Comparison of ENCODE assay signal across 14 mouse cellular contexts in genomic region chr1:64658876-64659275, GRCm38 (mm10). TPM values are rescaled to one million over a fixed set of nuclear protein-coding genes. Genes with fewer than 3 reads are reported as not detected.
DNase-seq lines count a peak whose midpoint lies in the region; TF ChIP-seq lines count a peak whose summit lies in the region.
"Had no signal": no experiment of that assay in that cellular context is flagged by ENCODE, and none has a peak within 500 bp of the region (broad histone marks: within the 10 kb centered on the region; RNA-seq: fewer than 3 reads in every experiment).

No protein-coding gene starts in this region.

- no peak for TF ChIP-seq CTCF in heart, adult 2 months (IDR thresholded peaks at IDR 0.05)
- TF ChIP-seq CTCF in testis, adult 2 months (IDR thresholded peaks at IDR 0.05; ENCODE audit: control insufficient read depth, insufficient read depth, insufficient replicate concordance, low read depth, low read length), result no peak
- TF ChIP-seq CTCF in left cerebral cortex, adult 2 months (IDR thresholded peaks at IDR 0.05), result no peak

- H3K79me2 ChIP-seq in heart, adult 2 months (replicated peaks; ENCODE audit: control insufficient read depth, insufficient read depth, low read length), result no peaks in the 10 kb centered on the region

- no peak for TF ChIP-seq POLR2A in heart, adult 2 months (IDR thresholded peaks at IDR 0.05; ENCODE audit: insufficient read depth, low read depth, low read length)
- no peak for TF ChIP-seq POLR2A in testis, adult 2 months (IDR thresholded peaks at IDR 0.05; ENCODE audit: control insufficient read depth, low read depth, low read length)

- no peaks in the 10 kb centered on the region for H3K36me3 ChIP-seq in heart, adult 2 months (ENCODE audit: control insufficient read depth, insufficient read depth, low read length)
- H3K36me3 ChIP-seq in testis, adult 2 months (ENCODE audit: control insufficient read depth, insufficient read depth, low read length), result no peaks in the 10 kb centered on the region
- H3K36me3 ChIP-seq: hindbrain, embryonic 15.5 days had no signal

- peak overlapping the region; percentile 38 for H3K9ac ChIP-seq in heart, adult 2 months (ENCODE audit: low read depth, low read length)
- H3K9ac ChIP-seq: hindbrain, embryonic 15.5 days had no signal

- H3K27me3 ChIP-seq in heart, adult 2 months (ENCODE audit: control insufficient read depth, insufficient read depth, low read length), result no peaks in the 10 kb centered on the region
- H3K27me3 ChIP-seq in testis, adult 2 months (ENCODE audit: control insufficient read depth, insufficient read depth, low read length), result no peaks in the 10 kb centered on the region
- H3K27me3 ChIP-seq: hindbrain, embryonic 15.5 days had no signal

- intact Hi-C loops in heart, adult 2 months (cut with DNase I), result loop anchor here (2.0 to 5.0 kb wide), 2 partner anchors 32 to 37 kb away; partner anchors contain the start of gene Ccnyl1
- intact Hi-C loops in heart, postnatal 14 days (cut with DNase I), result loop anchor here (5.0 kb wide), 1 partner anchor 33 kb away; the partner anchor contains the start of gene Ccnyl1
- intact Hi-C loops in left cerebral cortex, adult 2 months (cut with DNase I), result no loop called here

- H3K27ac ChIP-seq in heart, adult 2 months, result peak overlapping the region; percentile 60
- peak overlapping the region; percentile 21; the same call in 1 of the 2 replicates for H3K27ac ChIP-seq in testis, adult 2 months (ENCODE audit: control insufficient read depth, insufficient read depth, low read depth, low read length)
- no peak overlapping the region for H3K27ac ChIP-seq in left cerebral cortex, adult 2 months
- H3K27ac ChIP-seq: hindbrain, embryonic 15.5 days had no signal

- WGBS in heart, adult 2 months, result 30% methylated on average over 7 of the region's 7 CpGs

- H3K4me3 ChIP-seq in heart, adult 2 months, result peak overlapping the region; percentile 34; the same call in 1 of the 2 replicates
- H3K4me3 ChIP-seq in testis, adult 2 months (ENCODE audit: control insufficient read depth, low read depth, low read length), result no peak overlapping the region
- no peak overlapping the region for H3K4me3 ChIP-seq in left cerebral cortex, adult 2 months
- H3K4me3 ChIP-seq: hindbrain, embryonic 15.5 days; megakaryocyte, embryonic 14.5 days had no signal

- DNase-seq in heart, adult 2 months, result peak in 1 of 2 experiments; percentile 8
- DNase-seq in heart, postnatal 14 days, result no peak
- DNase-seq in testis, postnatal 14 days (ENCODE audit: low spot score), result no peak
- peak; percentile 2 to 5 for DNase-seq in kidney, adult 8-10 months
- no peak for DNase-seq in left cerebral cortex, adult 2 months (ENCODE audit: extremely low spot score in 1 of 2, low spot score in 2 of 2)
- DNase-seq in right cerebral cortex, postnatal 4 days, result no peak
- DNase-seq in left cerebral cortex, adult 18-20 months (ENCODE audit: low spot score in 2 of 2), result no peak
- DNase-seq: adrenal gland, adult 2 months; B cell, adult 2 months; cerebellum, adult 8-10 months; gastrocnemius, postnatal 36 days had no signal

- TF ChIP-seq EP300 in heart, adult 2 months (IDR thresholded peaks at IDR 0.05; ENCODE audit: insufficient read depth, low read depth, low read length), result no peak

- H3K4me1 ChIP-seq in heart, adult 2 months (ENCODE audit: control insufficient read depth, insufficient read depth, low read length), result peaks cover 1% of the 10 kb centered on the region
- H3K4me1 ChIP-seq in testis, adult 2 months (ENCODE audit: control insufficient read depth, insufficient read depth, low read length), result no peaks in the 10 kb centered on the region
- H3K4me1 ChIP-seq: hindbrain, embryonic 15.5 days had no signal

RNA-seq across cellular contexts. Expression of gene Ccnyl1, which starts 31.4 kb away (rescaled TPM):
- total RNA-seq in heart, adult 2 months (2021), result 10 to 100 TPM; 12.5 to 18.6 TPM
- polyA plus RNA-seq in heart, adult 2 months (2012; rRNA removed), result 16.0 and 20.6 TPM in 2 replicates
- 10 to 100 TPM; 20.5 to 21.4 TPM for total RNA-seq in heart, postnatal 14 days (2021)
- polyA plus RNA-seq in testis, adult 2 months (2012; rRNA removed), result 202 and 230 TPM in 2 replicates
- total RNA-seq in left cerebral cortex, adult 2 months (2021), result 10 to 100 TPM; 19.7 to 20.2 TPM
- 10 to 100 TPM; 20.5 to 22.0 TPM for total RNA-seq in left cerebral cortex, adult 18-20 months (2021)

RNA-seq across cellular contexts. Expression of gene Mettl21a, which starts 41.8 kb away (rescaled TPM):
- 1 to 10 TPM; 7.0 to 8.2 TPM for total RNA-seq in heart, adult 2 months (2021)
- polyA plus RNA-seq in heart, adult 2 months (2012; rRNA removed), result 5.0 and 8.0 TPM in 2 replicates
- total RNA-seq in heart, postnatal 14 days (2021), result 1 to 10 TPM; 6.4 to 8.4 TPM
- 3.1 and 4.4 TPM in 2 replicates for polyA plus RNA-seq in testis, adult 2 months (2012; rRNA removed)
- total RNA-seq in left cerebral cortex, adult 2 months (2021), result 10 to 100 TPM; 13.1 to 14.4 TPM
- total RNA-seq in left cerebral cortex, adult 18-20 months (2021), result 10 to 100 TPM; 12.5 to 13.3 TPM

Comparison
In these comparisons a context has a peak if more than half of its experiments do, and no peak if none do; other contexts are left out.
1. DNase-seq: peak in kidney, adult 8-10 months (2 of 2); none in heart, postnatal 14 days (0 of 2), testis, postnatal 14 days (single experiment), left cerebral cortex, adult 2 months (0 of 2), right cerebral cortex, postnatal 4 days (single experiment) and left cerebral cortex, adult 18-20 months (0 of 2).